Mouse (Mus musculus): ENCODE measurements around the gene Btbd9.
"Not testable (repeated sequence)": the region's sequence is repeated elsewhere in the genome, so short reads cannot be mapped to it uniquely, and the experiment has no call there.

Gene Btbd9

DNA sequence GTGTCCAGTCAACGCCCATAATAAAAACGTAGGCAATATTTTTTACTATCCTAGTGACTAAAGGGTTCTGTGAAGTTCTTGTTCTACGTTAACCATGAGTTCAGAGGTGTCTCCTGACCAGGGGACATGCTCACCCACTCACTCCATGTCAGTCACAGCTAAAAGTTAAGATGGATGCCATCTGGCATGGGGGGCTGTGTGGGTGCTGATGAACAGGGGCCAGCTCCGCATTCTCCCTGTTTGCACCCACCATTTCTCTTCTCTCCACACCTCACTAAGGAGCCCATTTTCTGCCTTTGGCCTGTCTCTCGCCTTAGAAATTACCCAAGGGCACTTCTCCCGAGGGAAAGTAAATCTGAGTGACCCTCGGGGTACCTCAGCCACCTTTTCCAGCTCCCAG, 63.8 kb downstream of the Btbd9 start:
- DNase-seq (ENCODE audit: low spot score), result no peak

DNA sequence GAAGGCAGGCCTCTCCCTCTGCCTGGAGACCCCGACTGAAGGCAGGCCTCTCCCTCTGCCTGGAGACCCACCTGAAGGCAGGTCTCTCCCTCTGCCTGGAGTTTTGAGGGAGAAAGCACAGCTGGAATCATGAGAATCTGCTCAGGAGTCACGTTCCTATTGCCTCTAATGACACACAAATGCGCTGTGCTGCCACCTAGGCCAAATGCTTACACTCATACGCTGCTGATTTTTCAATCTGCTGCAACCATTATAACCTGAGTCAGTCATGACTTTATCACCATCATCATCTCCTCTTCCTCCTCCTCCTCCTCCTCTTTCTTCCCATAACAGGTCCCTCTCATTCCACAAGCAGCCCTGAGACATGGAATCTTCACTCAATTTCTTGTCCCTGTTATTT, 64.3 kb downstream of the Btbd9 start:
- no peak for DNase-seq (ENCODE audit: low spot score)

DNA sequence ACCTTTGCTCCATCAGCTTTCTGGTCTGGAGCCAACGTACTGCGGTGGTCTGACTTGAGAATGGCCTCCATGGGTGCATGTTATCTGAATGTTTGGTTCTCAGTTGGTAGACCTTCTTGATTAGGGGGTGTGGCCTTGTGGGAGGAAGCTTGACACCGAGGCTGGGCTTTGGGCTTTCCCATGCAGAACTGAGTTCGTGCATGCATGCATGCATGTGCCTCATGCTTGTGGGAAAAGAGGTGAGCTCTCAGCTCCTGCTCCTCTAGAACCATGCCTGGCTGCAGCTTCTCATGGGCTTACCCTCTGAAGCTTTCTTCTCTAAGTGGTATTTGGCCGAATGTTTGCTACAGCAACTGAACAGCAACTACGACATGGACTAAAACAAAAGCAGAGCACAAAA, 64.9 kb downstream of the Btbd9 start:
- DNase-seq (ENCODE audit: low spot score), result no peak

DNA sequence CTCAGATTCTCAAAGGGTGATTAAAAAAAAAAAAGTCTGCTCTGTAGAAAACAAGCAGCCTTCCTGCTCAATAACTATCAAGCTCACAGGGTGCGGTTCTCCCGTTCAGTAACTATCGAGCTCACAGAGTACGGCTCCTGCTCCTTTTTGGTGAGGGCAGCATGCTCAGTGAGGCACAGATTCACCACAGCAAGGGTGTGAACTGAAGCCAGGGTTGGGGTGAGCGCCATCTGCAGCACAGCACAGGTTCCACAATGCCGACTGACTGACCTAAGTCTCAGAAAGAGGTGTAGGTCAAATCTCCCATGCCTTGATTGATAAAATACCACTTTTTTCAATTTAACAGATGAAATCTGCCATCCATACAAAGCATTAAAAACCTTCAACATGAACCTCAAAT, 66.1 kb downstream of the Btbd9 start:
- no peak for DNase-seq (ENCODE audit: low spot score)

DNA sequence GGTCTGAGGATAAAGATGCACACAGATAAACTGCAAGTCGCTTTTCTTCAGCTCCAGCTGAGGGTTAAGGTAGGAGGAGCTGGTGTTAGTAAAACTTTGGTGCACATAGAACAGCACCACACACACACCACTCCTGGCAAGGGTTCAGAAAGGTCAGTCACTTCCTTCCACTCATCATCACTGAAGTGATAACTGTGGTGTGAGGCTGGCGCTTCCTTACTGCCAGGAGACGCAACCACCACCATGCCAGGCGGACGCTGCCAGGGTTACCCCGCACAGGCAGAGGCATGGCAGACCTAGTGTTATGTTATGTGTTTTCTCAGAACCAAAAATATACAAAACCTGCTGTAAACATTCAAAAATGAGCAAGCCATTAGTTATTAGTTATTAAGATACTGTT, 66.6 kb downstream of the Btbd9 start:
- no peak for DNase-seq (ENCODE audit: low spot score)

DNA sequence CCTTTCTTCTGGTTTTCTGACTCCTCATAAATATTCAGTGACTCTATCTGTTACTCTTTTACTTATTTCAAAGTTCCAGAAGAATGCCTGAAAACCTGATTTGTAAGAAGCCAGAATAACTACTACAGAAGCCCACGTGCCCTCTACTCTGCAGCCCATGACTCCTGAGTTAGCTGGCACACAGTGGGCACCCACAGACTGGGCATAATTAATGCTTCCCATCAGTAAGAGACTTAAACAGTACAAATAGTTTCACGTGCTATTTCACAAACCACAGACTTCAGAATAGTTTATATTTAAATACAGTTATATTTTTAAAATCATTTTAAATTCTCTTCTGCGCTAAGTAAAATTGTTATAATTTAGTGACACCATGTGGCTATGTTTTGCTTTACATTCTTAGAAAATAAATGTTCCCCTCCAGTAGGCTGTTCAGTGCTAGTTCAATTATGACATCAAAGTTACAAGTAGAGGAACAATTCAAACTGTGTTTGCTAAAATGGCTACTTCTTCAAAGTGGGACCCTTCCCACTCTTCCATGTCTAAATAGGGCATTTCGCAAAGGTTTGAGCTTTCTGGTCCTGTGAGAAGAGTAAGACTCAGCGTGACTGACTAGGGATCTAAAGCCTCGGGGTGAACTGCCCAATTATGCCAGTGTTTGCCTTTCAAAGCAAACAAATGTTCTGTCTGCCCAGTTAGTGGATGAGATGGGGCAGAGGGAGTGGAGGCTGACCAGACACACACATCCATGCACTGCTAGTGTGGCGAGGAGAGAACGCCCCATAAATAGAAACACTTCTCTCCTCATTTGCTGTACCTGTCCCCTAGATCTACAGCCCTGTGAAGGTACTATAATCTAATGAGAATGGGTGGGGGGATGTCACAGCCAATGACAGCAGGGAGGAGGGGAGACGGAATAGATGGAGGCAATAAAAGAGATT, 68.4 kb downstream of the Btbd9 start:
- no peak for DNase-seq (ENCODE audit: low spot score)

DNA sequence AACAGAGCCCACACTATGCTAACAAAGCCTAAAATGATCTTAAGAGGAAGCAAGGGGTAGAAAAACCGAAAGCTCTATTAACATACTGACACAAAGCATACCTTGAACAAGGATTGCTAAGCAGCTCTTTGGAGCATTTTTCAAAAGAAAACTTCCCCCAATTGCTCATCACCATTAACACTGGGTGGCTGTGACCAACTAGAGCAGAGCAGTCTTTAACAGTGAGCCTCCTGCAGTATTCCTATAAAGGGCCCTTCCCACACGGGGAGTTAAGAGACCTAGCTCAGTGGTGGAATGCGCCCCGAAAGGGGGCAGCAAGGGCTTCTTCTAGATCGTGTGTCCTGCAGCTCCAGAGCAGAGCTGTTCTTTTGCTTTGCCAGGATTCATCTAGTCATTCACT, 69.4 kb downstream of the Btbd9 start:
- DNase-seq (ENCODE audit: low spot score), result no peak

DNA sequence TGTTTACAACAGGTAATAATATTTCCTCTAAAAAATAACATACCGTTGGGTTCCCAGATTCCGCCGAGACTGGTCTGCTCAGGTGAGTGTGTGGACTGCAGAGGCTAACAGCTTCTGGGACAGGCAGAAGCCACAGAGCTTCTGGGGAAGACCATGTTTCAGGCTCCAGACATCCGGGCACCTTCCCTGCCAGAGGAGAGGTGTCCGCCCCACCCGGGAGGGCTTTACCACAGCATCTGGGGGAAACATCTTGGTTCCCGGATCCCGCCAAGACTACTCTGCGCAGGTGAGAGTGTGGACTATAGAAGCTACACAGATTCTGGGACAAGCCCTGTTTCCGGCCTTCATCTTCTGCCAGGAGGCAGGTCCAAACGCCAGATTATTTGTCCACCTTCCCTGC, 76.7 kb downstream of the Btbd9 start:
- not testable (repeated sequence) for DNase-seq (ENCODE audit: low spot score)

DNA sequence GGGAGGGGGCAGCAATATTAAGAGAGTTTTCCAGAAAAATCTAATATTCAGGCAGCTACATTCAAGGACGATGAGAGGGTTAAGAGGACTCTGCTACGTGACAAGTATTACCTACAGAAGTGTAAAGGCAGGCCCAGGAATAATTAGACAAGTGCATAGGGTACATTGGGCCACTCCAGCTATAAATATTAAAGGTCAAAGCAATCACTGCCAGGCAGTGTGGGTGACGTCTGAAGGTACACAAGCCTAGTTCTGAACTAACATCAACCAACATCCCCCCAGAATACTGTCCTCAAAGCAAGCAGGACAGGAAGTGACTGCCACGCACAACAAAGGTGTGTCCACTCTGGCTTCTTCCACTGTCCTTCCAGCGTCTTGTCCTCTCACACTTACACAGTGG, 77.5 kb downstream of the Btbd9 start:
- no peak for DNase-seq (ENCODE audit: low spot score)

DNA sequence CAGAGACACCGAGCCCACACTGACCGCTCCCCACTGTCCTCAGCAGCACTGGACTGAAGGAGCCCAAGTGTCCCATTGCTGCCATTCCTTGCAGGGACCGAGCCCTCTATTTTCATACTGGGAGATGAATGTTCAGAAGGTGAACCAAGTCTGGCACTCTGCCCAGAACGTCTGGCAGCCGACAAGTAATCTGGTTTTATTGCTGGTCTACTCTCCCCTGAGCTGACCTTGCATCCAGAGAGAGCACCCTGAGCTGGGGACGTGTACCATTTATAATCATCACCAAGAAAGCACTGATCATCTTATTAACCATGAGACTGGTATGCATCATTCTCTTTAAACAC, 77.9 kb downstream of the Btbd9 start:
- DNase-seq (ENCODE audit: low spot score), result peak; percentile 77

DNA sequence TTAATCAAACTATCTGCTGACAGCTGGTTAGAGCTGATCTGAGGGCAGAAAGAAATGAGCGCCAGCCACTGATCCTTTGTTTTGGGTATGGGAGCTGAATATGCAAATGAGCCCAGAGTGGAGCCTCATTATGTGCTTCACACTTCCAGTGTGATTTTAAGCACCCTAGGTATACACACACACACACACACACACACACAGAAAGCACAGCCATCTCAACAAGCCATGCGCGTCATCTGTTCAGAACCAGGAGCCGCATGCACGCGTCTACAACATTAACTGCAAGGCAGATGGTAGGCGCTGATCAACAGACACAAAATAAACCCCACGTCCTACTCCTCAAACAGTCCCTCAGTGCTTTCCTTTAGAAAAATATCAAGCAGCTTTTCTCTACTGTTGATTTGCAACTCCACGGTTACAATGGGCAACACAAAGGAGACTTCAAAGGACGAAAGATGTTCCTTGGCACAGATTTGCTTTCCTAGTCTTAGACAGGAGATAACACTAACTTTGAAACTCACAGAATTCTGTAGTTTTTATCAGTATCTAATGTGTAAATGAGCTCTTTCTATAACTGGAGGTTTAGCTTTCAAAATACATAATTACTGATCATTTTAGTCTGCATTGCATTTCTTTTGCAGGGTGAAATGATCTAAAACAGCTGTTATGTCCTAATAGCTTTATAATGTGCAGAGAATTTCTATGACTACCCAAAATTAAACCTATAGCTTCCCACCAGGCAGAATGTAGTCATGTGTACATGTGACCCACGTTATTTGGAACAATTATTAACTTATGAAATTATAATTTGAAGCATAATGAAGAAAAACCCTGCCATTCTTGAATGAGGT, 78.5 kb downstream of the Btbd9 start:
- DNase-seq (ENCODE audit: low spot score), result no peak

DNA sequence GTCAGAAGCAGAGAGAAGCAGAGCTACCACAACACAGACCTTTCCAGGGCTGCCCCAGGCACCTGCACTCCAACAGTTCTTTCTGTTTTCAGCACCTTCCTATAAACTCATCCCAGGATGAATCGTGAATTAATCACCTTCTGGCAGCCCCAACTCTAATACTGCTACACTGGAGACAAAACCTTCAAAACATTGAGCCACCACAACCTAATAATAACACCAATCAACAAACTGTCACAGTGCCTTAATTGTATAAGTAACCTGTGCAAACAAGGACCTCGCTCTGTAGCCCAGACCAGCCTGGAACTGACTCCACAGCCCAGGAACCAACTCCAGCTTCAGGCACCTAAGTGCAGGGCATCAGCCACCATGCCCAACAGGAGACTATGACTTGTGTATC, 80.7 kb downstream of the Btbd9 start:
- DNase-seq (ENCODE audit: low spot score), result no peak

DNA sequence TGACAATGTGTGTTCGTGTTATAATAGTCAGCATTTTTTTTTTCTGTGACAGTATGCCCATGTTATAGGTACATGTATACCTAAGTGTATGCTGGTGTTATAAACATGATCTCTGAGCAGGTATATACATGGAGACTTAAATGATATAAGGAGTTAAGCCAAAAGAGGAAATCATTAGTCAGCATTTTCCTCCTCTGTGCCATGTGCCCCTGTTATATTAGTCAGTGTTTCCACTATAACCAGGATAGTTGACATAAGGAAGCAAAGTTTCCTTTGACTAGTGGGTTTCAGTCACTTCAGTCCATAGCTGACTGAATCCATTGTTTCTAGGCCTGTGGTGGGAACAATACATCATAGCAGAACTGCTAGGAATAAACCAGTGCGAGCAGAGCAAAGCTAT, 81.1 kb downstream of the Btbd9 start:
- DNase-seq (ENCODE audit: low spot score), result no peak

DNA sequence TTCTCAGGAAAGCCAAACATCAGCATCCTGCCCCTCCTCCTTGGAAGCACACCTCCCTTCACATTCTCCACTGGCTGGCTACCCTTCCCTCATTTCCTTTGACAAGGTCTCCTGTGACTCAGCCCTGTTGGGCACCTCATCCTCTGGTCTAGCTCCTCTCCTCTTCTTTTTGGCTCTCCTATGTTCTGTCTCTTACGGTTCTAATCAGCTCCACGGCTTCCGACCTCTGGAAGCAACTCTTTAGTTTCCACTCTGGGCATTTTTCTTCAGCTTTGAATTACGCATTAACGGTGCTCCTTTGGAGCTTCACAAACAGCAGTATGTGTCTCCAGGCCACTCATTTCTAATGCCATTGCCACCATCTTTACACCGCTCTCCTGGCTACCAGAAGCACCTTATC, 82.8 kb downstream of the Btbd9 start:
- no peak for DNase-seq (ENCODE audit: low spot score)

DNA sequence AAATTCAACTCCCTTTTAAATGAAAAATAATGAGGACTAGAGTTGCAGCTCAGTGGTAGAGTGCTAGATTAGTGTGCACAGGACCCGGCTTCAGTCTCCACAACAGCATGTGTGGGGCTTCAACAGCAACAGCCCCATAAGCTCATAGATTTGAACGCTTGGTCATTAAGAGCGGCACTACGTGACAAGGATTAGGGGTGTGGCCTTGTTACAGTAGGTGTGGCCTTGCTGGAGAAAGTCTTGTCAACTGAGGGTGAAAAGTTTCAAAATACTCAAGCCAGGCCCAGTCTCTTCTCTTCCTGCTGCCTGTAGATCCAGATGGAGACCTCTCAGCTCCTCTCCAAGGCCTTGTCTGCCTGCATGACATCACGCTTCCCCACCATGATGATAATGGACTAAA, 84.1 kb downstream of the Btbd9 start:
- DNase-seq (ENCODE audit: low spot score), result no peak

DNA sequence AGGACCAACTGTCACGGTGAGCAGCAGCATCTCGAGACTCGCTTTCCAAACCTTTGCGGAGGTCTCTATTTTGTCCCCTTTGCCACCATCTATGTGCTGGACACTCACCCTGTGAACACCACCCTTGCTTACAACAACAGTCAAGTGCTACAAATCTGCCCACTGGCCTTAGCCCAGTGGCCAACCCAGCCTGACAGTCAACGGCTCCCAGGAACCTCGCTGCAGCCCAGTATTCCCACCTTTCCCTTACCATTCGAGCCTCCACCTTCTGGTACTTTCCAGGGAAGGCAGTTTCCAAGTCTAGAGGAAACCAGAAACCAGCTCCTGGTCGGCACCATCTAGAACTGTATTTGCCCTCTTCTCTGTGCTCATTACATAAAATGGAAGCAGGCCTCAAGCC, 84.7 kb downstream of the Btbd9 start:
- DNase-seq (ENCODE audit: low spot score), result no peak

DNA sequence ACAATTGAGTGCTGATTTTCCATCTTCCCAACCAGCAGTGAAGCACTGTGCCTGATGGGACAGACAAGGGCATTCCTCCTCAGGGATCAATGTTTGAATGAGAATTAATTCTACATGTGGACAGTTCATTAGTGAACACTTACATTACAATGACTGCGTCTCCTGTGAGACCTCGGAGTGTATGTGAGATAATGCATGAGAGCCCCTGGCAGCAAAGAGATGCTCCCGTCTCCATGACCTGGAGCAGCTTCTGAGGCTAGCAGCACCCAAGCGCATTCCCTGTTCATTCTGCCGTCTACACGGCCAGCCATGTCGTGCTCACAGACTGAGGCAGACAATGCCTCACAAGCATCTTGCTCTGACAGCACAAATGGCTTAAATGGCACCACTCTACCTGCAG, 85.7 kb downstream of the Btbd9 start:
- no peak for DNase-seq (ENCODE audit: low spot score)

DNA sequence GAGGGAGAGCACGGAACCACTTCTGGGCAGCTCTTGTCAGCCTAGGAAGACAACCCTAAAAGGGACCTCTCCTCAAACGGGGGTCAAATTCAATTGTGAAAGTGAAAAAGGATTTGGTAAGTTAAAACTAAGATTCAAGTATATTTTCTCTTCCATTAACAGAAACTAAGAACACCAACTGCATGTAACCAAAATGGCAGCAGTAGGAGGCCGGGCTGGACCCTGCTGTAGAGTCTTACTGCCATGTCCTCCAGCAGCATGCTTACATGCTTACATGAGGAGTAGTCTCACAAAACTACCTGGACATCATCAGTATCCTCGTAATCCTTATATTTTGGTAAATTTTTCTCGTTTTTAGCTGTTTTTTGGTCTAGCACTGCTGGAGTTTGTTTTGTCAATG, 86.2 kb downstream of the Btbd9 start:
- DNase-seq (ENCODE audit: low spot score), result no peak

DNA sequence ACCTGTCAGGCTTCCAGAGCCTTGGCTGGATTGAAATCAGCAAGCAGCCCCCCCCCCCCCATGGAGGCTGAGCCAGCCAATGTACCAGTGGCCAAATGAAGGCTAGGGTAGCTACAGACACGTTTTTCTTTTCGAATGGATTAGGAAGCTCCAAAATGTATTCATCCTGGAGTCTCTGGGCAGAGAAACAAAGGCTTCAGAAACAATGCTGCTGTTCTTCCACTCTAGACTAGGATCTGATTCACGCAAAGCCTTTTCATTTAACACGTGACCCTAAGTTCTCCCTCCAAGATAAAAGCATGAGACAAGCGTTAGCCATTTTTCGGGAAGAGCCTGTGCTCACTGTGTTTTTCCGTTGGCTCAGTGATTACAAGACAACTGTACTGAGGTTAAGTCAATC, 86.7 kb downstream of the Btbd9 start:
- DNase-seq (ENCODE audit: low spot score), result no peak

DNA sequence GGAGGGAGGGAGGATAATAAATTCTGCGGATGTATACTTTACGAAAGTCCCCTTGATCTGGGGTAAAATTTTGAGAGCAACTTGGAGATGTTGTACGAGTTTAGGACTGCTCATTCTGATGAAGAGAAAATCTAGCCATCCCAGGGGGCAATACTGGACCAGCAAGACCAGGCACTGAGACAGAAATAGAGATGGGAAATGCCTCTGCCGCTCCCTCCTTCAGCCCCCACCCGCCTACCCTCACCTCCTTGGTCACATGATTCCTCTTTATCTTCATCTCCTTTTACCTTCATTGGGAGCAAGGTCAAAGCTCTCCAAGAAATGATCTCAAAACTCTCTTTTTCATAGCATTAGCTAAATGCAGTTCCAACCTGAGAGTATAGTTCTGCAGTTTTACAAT, 88.6 kb downstream of the Btbd9 start:
- DNase-seq (ENCODE audit: low spot score), result no peak

DNA sequence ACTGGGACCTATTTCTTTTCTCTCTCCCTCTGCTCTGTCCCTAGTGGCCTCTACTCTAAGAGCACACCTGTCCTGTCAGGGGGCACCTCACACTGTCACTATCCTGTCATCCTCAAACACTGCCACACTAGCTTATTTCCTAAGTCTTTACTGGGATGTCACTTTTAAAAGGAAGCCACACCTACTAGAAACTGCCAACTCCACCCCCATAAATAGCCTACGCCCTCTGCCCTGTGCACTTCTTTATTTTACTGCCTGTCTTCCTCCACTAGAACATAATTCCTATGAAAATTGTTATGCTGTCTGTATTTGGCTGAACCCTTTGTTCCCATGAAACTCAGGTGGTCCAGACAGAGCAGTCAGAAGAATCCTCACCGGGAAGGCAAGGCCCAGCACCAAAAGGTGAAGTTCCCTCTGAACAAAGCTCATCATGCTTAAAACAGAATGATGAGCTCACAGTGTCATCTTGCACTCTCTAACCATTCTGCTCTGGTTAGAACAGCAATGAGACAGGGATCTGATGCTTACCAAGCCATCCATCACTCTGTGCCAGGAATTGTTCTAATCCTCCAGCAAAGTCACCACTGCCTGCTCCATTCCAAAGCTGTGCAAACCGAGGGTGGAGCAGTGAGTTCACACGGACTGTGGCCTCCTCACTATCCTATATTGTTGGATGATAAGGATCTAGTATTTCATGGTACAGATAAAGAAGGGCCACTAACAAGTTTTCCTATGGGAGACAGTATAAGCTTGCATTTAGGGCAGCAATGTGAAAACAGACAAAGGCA, 91.0 kb downstream of the Btbd9 start:
- no peak for DNase-seq (ENCODE audit: low spot score)

DNA sequence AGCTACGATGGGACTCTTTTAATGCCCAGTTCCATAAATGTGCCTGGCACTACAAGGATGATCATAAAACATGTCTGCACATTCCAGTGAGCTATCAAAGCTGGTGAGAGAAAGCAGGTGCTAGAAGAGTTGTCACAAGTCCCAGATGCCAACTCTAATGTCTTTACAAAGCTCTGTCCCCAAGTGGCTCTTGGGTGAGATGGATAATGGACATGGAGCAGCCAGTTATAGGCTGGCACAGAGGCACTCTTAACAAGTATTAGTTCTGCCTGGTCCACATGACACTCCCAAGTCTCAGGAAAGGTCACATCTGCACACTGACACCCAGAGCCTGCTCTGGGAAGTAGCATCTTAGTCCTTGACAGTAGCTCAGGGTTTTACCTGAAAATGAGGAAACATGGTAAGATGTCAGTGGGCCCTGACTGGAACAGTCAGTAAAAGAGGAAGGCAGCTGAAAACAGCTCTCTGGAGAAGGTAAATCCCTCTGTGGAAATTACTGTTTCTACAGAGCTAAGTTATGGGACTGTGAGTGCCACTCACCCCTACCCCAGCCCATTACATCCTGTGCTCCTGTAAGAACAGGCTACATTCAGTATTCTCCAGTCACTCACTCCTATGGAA, 91.7 kb downstream of the Btbd9 start:
- DNase-seq (ENCODE audit: low spot score), result no peak
